Mouse (Mus musculus) urinary bladder, postnatal 36 days (tissue): ENCODE results near the gene Scp2.
"Not testable (repeated sequence)": the region's sequence is repeated elsewhere in the genome, so short reads cannot be mapped to it uniquely, and the experiment has no call there.

Experiments used
- DNase-seq, 2 experiments: peaks; one replicate each; pipeline ENCODE4 v3.0.0; 2022; ENCODE audit warnings: low spot score in 2 of 2, mixed read lengths in 1 of 2

The Scp2 gene

DNA sequence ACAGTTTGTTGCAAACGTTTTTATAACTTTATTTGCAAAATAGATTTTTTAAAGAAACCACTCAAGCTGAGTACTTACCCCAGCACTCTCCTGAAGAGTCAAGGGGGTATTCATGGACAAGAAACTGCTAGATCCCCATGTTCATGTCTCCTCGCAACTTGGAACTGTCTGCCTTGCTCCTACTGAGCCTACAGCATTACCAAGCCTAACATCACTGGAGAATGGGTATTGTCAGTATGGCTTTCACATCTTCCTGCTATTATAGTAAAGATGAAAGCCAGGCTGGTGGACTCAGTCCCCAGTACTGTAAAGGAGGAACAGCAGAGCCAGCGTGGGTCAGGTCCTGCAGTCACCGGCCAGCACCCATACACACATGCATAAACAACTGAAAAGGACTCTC, 48.5 kb downstream of the Scp2 start, which contains the start of gene Podn:
TSS of gene Podn (minus strand) at position 101 of the 400 bp plus-strand sequence.
- DNase-seq = no peak

DNA sequence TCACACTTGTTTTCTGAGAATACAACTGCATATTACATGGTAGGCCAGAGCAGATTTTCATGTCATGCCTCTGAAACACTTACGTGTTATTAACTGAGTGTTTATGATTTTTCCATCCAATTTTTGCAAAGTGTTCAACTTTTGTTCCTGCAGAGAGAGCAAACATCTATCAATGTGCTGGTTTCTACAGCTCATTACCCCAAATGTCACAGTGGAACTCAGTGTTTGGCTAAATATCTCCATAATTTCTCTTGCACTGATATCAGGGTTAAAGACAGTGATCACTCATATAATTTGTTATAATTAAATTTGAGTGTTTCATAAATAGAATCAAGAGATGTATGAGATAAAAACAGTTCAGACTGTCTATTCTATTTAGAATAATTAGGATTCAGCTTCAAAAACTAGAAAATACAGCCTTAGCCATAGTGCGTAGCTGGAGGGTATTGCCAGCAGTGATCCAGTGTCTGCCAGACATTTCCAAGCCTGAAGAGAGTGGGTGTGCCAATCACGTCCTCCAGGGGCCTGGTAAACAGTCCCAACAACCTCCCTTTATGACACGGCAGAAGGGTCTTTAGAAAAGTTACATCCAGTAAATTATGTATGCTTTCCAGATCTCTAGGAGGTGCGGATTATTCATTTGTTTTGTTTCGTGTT, 51.9 kb downstream of the Scp2 start:
- no peak for DNase-seq

DNA sequence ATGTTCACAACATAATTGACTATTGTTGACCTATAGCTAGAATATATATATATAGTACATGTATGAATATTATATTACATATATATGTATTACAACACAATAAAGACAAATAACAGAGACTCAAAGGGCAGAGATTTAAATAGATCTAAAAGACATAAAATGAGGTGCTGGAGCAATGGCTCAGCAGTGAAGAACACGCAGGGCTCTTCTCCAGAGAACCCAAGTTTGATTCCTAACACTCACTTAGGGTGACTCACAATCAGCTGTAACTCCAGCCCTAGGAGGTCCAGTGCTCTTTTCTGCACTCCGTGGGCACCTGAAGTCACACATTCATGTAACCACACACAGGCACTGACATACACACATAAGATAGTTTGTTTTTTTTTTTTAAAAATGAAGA, 60.8 kb downstream of the Scp2 start:
- no peak for DNase-seq

DNA sequence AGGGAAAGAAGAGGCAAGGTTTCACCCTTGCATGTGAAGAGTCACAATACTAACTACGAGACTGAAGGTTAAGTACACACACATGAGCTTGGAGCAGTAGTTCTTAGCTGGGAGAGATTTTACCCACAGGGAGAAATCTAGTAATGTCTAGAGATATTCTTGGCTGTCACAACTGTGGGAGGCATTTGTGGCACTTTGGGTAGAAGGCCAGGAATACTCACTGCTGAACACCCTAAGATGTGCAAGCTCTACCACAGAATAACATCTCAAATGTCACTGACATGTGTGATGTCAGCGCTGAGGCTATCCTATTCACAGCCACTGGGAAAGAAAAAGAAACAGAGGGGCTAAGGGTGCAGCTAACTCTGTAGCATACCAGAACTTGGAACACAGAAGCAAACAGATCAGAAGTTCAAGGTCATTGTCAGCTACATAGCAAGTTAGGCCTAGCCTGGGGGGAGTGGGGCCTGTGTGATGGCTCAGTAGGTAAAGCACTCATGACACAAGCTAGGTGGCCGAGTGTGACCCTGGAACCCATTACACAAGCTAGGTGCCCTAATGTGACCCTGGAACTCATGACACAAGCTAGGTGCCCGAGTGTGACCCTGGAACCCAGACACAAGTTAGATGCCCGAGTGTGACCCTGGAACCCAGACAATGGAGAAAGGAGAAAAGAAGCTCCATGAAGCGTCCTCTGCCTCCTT, 61.6 kb downstream of the Scp2 start:
- DNase-seq = no peak

DNA sequence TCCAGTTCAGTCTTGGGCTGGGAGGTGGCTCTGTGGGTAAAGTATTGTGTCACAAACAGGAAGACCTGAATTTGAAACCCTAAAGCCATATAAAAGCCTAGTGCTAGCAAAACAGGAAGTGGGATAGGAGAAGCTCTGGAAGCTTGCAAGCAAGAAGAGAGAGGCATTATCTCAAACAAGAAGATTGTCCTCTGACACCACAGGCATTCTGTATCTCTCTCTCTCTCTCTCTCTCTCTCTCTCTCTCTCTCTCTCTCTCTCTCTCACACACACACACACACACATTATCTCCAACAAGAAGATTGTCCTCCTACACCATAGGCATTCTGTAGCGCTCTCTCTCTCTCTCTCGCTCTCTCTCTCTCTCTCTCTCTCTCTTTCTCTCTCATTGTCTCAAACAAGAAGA, 62.4 kb downstream of the Scp2 start:
- no peak for DNase-seq

DNA sequence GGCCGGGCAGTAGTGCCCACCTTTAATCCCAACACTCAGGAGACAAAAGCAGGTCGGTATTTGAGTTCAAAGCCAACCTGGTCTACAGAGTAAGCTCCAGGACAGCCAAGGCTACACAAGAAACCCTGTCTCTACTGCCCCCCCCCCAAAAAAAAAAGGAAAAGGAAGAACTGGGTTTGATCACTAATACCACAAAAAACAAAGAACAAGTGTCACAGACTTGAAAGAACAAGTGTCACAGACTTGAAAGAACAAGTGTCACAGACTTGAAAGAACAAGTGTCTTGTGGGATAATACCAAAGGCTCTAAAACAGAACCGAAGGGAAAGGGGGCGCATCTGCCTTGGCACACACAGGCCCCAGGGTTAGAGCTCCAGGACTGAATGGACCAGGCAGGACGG, 63.9 kb downstream of the Scp2 start:
- DNase-seq = no peak

DNA sequence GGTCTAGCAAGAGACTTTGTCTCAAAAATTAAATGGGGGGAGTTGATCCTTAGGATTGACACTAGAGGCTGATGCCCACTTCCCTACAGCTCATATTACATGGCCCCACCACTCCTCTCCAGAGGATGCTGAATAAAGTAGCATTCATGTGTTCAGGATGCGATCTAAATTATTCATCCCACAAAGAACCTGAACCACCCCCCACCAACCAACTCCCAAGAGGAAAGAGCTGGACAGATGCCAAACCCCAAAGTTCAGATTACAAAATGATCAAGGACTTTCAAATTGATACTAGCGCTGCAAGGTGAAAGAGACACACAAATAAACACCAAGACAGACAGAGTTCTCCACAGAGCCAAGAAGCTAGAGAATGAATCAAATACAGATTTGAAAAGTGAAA, 65.0 kb downstream of the Scp2 start:
- no peak for DNase-seq

DNA sequence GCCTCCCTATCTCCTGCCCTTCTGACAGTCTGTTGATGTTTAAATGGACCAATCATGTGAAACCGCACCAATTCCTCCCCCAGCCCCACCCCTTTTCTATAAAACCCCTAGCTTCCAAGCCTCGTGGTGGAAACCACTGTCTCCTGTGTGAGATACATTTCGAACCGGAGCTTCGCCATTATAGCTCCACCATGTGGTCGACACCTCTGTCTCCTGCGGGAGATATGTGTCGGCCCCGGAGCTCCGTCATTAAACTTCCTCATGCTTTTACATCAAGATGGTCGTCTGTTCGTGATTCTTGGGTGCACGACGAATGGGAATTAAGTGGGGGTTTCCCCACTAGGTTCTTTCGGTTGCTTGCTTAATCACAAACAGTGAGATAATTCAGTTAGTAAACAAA, 65.6 kb downstream of the Scp2 start:
- not testable (repeated sequence) for DNase-seq

DNA sequence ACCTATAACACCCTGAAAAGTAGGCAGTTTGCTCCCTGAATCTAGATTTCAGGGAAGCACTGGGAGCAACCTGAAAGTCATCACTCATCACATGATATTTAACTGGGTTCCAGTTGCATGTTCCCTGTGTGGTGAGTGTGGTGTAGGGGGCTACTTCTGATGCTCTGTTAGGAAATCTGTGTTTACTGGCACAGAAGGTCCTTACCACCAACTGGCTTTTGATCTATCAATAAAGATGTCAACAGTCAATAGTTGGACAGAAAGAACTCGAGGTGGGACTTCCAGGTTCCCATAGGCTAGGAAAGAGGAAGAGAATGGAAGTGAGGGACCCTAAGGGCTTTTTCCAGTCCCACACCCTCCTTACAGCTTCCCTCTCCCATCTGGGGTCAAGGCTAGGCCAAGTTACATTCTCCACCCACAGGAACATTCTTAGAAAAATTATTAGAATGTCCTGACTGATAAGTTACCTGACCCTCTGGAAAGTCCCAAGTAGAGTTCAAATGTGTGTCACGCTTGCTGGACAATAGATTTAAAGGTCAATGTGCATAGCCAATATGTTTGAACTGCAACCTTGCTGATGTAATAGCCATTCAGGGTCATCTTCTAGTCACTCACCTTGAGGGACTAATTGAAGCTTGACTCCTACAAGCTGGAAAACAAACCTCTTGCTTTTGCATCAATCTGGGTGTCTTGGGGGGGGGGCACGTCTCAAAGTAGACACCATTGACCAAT, 67.4 kb downstream of the Scp2 start:
- no peak for DNase-seq

DNA sequence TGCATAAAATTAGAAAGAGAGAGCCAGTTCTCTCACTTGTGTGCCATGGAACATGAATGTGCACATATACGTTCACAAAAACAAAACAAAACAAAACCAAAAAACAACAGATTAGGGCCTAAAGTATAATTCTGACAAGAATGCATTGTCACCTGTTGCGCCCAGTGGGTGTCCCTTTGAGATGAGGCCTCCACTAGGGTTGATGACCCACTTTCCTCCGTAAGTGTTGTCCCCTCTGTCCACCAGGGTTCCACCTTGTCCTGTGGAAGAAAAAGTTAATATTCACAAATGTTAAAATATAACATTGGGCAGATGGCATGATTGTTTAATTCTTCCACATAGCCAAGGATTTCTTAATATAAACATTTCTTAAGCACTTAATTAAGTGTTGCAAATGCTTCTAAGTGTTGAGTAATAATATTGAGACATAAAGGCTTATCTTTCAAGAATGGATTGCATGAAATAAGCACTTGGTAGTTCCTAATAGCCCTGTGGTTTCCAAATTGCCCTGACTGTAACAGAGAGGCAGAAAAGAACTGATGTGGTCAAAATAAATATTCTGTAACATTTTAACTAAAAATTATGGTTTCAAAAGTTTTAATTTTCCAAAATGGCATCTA, 70.5 kb downstream of the Scp2 start:
- no peak for DNase-seq

DNA sequence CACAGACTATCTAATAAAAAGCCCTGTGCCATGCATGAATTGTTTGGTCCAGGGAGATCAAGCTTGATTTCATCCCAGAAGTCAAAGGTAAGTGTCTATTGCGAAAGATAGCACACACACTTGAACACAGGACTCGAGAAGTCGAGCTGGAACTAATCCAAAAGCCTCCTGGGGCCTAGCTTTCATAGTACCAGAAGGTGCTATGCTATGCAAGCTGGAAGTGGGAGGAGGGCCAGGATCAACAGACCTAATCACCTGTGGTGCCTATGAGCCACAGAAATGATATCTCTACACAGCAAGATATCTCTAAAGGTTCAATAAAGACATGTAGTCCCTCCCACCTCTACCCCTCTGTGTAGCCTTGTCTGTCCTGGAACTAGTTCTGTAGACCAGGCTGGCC, 72.7 kb downstream of the Scp2 start:
- DNase-seq = no peak

DNA sequence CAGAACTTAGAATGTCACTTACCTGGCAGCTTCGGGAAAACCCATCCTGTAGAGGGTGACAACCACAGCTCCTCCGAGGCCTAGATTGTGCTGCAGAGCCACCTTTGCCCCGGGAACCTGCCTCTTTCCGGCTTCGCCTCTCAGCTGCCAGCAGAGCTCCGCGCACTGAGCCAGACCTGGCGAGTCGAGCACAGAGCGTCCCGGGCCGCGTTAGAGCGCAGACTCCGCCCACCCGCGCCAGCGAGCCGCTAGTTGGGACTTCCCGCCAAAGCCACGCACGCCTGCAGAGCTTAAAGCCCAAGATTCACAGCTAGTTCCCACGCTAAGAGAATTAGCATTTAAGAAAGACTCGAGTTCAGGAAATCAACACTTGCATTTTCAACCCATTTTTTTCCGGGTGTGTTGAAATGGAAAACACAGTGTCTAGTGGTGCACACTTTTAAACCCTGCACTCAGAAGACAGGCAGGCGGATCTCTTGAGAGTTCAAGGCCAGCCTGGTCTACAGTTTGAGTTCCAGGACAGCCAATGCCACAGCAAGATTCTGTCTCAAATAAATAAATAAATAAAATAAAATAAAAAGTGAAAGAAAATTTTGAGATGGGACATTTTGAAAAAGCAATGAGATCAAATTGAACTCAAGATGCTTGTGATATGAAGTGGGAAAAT, 73.4 kb downstream of the Scp2 start:
- DNase-seq = peak; percentile 92 to 96

DNA sequence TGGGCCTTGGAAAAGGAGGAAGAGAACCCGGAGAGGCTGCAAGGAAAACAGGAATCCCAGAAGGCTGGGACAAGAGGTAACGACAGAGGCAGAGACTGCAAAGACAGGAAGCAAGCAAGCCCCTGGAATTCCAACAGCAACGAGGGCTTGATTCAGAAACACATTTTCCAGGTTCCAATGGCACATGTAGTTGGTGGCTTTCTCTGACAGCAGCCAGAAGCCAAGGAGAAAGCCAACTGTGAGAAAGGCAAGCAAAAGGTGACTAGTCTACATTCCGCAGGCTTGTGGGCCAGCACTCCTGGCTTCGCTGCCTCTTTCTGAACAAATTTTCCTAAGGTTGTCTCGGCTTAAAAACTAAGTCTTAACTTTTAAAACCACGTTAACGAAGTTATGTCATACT, 74.1 kb downstream of the Scp2 start:
- no peak for DNase-seq

DNA sequence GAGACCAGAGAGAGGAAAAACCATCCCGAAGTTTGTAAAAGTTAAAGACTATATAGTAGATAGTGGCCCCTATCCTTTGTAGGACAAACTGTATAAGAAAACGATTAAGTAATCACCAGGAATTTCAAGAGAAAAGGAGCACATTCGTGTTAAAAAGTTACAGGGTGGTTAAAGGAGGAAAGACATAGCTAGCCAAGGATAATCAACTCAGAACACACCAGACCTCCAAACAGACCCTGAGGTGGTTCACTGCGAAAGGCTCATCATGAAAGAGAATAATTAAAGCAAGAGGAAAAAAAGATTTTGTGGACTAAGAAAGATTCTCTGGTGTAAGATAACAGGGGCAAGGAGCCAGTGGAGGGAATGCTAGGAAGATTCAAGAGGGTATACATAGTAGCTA, 74.5 kb downstream of the Scp2 start:
- DNase-seq = no peak

DNA sequence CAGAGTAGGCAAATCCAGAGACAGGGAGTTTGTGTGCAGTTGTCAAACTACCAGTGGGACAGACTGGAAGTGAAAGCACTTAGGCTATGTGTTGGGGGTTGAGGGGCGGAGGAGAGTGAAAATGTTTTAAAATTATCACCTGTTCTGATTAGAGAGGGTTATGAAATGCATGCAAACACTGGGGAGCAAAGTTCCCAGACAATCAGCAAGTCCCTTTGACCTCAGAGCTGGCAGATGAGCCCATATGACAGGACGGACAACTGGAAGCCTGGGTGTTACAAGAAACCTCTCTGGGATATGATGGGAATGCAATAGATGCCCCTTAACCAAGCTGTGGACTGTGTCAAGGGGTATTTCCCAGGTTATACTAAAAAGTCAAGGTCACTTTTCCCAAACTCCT, 76.7 kb downstream of the Scp2 start:
- DNase-seq = no peak

DNA sequence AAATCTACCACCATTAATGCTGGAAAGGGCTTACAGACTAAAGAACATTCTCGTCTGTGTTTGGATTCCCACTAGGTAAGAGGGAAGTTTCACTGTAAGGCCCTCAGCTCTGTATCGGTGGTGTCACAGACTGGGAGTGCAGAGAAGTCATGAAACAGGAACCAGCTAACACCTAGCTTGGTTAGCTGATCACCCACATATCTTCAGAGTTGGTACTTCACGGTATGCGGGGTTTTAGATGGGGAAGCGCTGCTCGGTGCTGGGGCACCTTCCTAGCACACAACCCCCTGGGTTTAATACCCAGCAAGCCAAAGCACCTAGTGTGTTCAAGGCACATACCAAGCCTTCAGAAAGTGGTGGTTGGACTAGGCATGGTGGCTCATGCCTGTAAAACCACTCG, 77.5 kb downstream of the Scp2 start:
- no peak for DNase-seq

DNA sequence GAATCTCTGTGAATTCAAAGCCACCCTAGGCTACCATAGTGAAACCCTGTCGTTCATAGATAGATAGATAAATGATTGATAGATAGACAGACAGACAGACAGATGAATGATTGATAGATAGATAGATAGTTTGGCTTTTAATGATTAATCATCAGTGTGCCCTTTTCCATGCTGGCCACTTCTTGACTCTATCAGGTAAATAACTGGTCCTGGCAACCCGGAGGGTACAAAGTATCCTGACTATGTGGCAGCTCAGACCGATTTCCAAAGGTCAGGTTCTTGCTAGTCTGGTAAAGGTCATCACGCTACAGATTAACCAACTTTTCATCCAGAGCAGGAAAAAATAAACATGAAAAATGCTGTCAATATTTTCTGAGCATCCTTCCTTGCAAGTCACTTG, 78.2 kb downstream of the Scp2 start:
- no peak for DNase-seq

DNA sequence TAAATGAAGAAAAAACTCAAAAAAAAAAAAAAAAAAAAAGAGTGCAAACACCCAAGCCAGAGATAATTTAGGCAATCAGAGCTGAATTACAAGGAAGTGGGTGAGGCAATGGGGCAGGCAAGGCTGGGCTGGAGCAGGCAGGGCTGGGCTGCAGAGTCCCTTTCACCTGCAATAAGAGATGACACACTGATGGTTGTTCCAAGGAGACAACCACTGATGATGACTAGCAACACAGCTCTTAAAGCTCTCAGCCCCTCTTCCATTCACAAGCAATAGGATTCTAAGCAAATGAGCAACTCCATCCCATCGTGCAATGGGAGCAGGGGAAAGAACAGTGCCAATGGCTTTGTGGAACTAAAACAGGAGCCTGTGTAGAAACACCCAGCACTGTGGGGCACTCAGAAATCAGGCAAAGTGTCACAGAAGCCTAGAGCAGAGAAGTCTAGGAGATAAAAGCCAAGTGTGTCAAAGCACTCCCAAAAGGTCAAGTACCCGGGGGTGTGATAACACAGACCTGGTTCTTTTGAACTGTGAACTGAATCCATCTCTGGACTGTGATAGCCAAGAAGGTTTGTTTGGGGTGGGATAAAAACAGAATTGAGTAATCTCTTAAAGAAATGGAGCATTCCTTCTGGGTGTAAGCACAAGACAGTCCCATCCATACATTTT, 79.5 kb downstream of the Scp2 start:
- no peak for DNase-seq

DNA sequence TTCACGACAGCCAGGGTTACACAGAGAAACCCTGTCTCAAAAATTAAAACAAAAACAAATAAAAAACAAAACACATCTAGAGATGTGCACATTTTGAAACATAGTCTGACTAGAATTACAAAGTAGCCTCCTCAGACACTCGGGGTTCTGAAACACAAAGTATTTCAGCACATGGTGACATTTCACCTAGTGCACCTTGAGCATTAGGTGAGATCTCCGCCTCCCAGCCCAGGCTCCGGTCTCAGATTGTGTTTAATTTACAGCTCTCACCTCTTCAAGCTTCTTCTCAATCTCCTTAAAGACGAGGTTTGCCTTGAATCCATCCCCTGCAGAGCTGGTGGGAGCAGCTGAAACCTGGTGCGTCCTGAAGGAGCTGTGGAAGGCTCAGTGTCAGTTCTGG, 81.2 kb downstream of the Scp2 start:
- no peak for DNase-seq

DNA sequence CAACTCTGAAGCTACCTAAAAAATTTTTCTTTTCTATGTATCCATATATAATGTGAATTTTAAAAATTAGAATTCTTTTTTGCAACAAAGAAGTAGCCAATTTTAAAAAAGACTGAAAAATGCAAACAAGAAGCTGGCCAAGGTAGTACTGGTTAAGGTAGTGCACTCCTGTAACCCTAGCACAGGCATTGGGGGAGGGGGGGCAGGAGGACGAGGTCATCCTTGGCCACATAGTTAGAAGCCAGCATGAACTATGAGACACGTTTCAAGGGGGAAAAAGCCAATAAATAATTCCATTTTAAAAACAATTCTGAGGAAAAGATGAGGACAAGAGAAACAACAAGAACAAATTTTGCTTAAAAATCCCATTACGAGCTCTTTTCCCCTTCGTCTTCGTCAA, 82.3 kb downstream of the Scp2 start:
- no peak for DNase-seq

DNA sequence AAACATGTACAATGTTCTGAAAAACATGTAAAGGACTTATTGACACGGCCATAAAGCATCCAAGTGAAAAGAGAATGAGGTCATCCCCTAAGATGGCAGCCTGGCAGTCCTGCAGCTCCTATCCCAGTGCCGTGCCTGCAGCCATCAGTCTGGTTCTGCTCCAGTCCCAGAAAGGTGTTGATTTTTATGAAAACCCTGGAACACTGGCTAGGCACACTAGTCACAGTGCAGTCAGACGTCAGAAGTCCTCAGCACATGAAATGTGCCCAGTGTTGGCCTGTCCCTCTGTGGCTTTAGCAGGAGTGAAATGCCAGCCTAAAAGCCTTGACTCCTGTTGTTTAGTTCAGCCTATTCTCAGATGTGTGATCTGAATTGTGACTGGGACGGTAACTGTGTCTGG, 84.0 kb downstream of the Scp2 start:
- no peak for DNase-seq
